Mouse (Mus musculus) CH12.LX (cell line): ENCODE data around the gene Fam20c.

Experiments
- CHD1 ChIP-seq: IDR thresholded peaks from 2 replicates; pipeline ENCODE4 v1.6.1; 2012; ENCODE audit warnings: low read depth, low read length, improper control_type of control experiment, inconsistent platforms
- ELF1 ChIP-seq: IDR thresholded peaks from 2 replicates; pipeline ENCODE4 v1.6.1; 2014; ENCODE audit warnings: low read depth, mild to moderate bottlenecking, inconsistent platforms, low read length, improper control_type of control experiment
- EP300 ChIP-seq: IDR thresholded peaks from 2 replicates; pipeline ENCODE4 v1.6.1; 2011; ENCODE audit warnings: low read length, improper control_type of control experiment
- ETS1 ChIP-seq: conservative IDR thresholded peaks from 2 replicates; pipeline ENCODE4 v1.6.1; 2012; ENCODE audit warnings: low read depth, mild to moderate bottlenecking, inconsistent platforms, low read length, improper control_type of control experiment, moderate library complexity
- TCF12 ChIP-seq: IDR thresholded peaks from 2 replicates; pipeline ENCODE4 v1.6.1; 2014; ENCODE audit warnings: low read depth, mild to moderate bottlenecking, inconsistent platforms, low read length, improper control_type of control experiment
- USF1 ChIP-seq: IDR thresholded peaks from 2 replicates; pipeline ENCODE4 v1.6.1; 2014; ENCODE audit warnings: low read depth, mild to moderate bottlenecking, inconsistent platforms, low read length, improper control_type of control experiment
- USF2 ChIP-seq: conservative IDR thresholded peaks from 2 replicates; pipeline ENCODE4 v1.6.1; 2011; ENCODE audit warnings: low read depth, low read length, improper control_type of control experiment
- ZNF384 ChIP-seq: IDR thresholded peaks from 2 replicates; pipeline ENCODE4 v1.6.1; 2012; ENCODE audit warnings: low read depth, low read length, improper control_type of control experiment, inconsistent platforms

- TF ChIP-seq ETS1 (no peak), USF2 (no peak), TCF12 (no peak), EP300 (no peak), USF1 (no peak), ZNF384 (no peak), CHD1 (no peak), ELF1 (no peak)
Observed at GRCm38 (mm10) chr5:138852151-138852550, 97.8 kb downstream of the Fam20c start.
